Mouse (Mus musculus) central nervous system, embryonic 11.5 days (tissue): Measurements from ENCODE around the gene Cipc. TPM values are rescaled to one million over a fixed set of nuclear protein-coding genes. Genes with fewer than 3 reads are reported as not detected.

Experiments used
- polyA plus RNA-seq: library from polyadenylated mRNA; depleted of rRNA; stranded (reverse); fragments of >200 nt; gene quantifications from 2 replicates; pipeline ENCODE4 v1.2.3, GENCODE M21; 2012; rRNA removed

The Cipc gene
- polyA plus RNA-seq, result 40.0 TPM in 2 replicates

GRCm38 (mm10) chr12:86946862-86947574 is at the start of gene Cipc:
TSS of gene Cipc (plus strand) at chr12:86947043.

GRCm38 (mm10) chr12:86989890-86990754 is 43.3 kb downstream of the Cipc start, which contains the start of gene Zdhhc22:
TSS of gene Zdhhc22 (minus strand) at chr12:86990430.

Other genes with a start within 250 kb of the Cipc start
- 10.4 and 12.9 TPM in 2 replicates for gene Angel1, start 220.6 kb upstream of the Cipc start, polyA plus RNA-seq
- gene Lrrc74a, start 212.7 kb upstream of the Cipc start, polyA plus RNA-seq, result not detected in 2 replicates
- gene Irf2bpl, start 62.2 kb upstream of the Cipc start, polyA plus RNA-seq, result 34.0 and 38.6 TPM in 2 replicates
- 0.43 and 1.6 TPM in 2 replicates for gene Zdhhc22, start 43.4 kb downstream of the Cipc start, polyA plus RNA-seq
- gene Tmem63c, start 74.3 kb downstream of the Cipc start, polyA plus RNA-seq, result 0.85 and 1.5 TPM in 2 replicates
- gene Ngb, start 155.5 kb downstream of the Cipc start, polyA plus RNA-seq, result 0.36 and 0.48 TPM in 2 replicates
- 47.9 and 60.7 TPM in 2 replicates for gene Gstz1, start 200.1 kb downstream of the Cipc start, polyA plus RNA-seq
- 10.2 and 15.2 TPM in 2 replicates for gene Pomt2, start 200.9 kb downstream of the Cipc start, polyA plus RNA-seq